Mouse (Mus musculus) forelimb bud, embryonic 11.5 days (tissue): ENCODE data around the gene Pts.

ENCODE experiments used
- DNase-seq: peaks from one replicate; pipeline ENCODE4 v3.0.0-alpha.2; 2012; ENCODE audit warnings: low read depth, low spot score

Pts gene

GRCm38 (mm10) chr9:50528293-50528892 lies at the start of gene Pts:
Gene Pts (minus strand): TSS chr9:50528724.
- peak; percentile 98 for DNase-seq

GRCm38 (mm10) chr9:50569599-50570525 lies 41.3 kb upstream of the Pts start:
- DNase-seq: no peak

- DNase-seq: no peak
These were observed 39.4 kb upstream of the Pts start for GRCm38 (mm10) chr9:50567881-50568280.

GRCm38 (mm10) chr9:50567372-50567771 lies 38.8 kb upstream of the Pts start:
- DNase-seq: no peak

GRCm38 (mm10) chr9:50565940-50566339 lies 37.4 kb upstream of the Pts start:
- no peak for DNase-seq

GRCm38 (mm10) chr9:50565173-50565572 lies 36.6 kb upstream of the Pts start:
- DNase-seq: no peak

GRCm38 (mm10) chr9:50561918-50562360 lies 33.4 kb upstream of the Pts start:
- no peak for DNase-seq

- no peak for DNase-seq
These were observed 32.8 kb upstream of the Pts start, which contains the start of gene Tex12 for GRCm38 (mm10) chr9:50561145-50561917. Gene Tex12 (minus strand): TSS chr9:50561325.

GRCm38 (mm10) chr9:50555094-50555446 lies 26.5 kb upstream of the Pts start, which contains the start of gene Bco2:
Gene Bco2 (minus strand): TSS chr9:50555181.
- DNase-seq: no peak

GRCm38 (mm10) chr9:50554241-50555093 lies 25.9 kb upstream of the Pts start, which contains the start of gene Il18:
Gene Il18 (plus strand): TSS chr9:50554827.
- DNase-seq: peak; percentile 23

- DNase-seq: no peak
These were observed 25.0 kb upstream of the Pts start for GRCm38 (mm10) chr9:50553547-50553946.

GRCm38 (mm10) chr9:50552206-50552605 lies 23.7 kb upstream of the Pts start:
- no peak for DNase-seq

GRCm38 (mm10) chr9:50548936-50549335 lies 20.4 kb upstream of the Pts start:
- DNase-seq: no peak

GRCm38 (mm10) chr9:50547859-50548478 lies 19.4 kb upstream of the Pts start:
- DNase-seq: no peak

- DNase-seq: no peak
These were observed 13.9 kb upstream of the Pts start for GRCm38 (mm10) chr9:50542401-50542800.

- DNase-seq: no peak
These were observed 11.6 kb upstream of the Pts start for GRCm38 (mm10) chr9:50540170-50540569.

GRCm38 (mm10) chr9:50537295-50537694 lies 8.8 kb upstream of the Pts start:
- no peak for DNase-seq

- DNase-seq: no peak
These were observed 8.1 kb upstream of the Pts start for GRCm38 (mm10) chr9:50536603-50537135.

- no peak for DNase-seq
These were observed 7.4 kb upstream of the Pts start for GRCm38 (mm10) chr9:50535930-50536329.

GRCm38 (mm10) chr9:50533791-50534190 lies 5.3 kb upstream of the Pts start:
- DNase-seq: no peak
